Mouse (Mus musculus) kidney, embryonic 14.5 days (tissue): ENCODE data around the gene Sec13. TPM values are rescaled to one million over a fixed set of nuclear protein-coding genes. Genes with fewer than 3 reads are reported as not detected.

Source experiments
- ATAC-seq: fragments of 200-750 bp; cut with Nextera tagmentation; 2 replicates; pipeline ENCODE4 v1.8.0; 2017; ENCODE audit warnings: moderate number of reproducible peaks, mild to moderate bottlenecking, moderate TSS enrichment, moderate library complexity; ENCODE audit not compliant: low FRiP score, low TSS enrichment
- H3K27ac ChIP-seq: fragments of 300-500 bp; sonication (generic); 2 replicates; pipeline ENCODE4 v1.5.1; 2014; ENCODE audit warnings: low read depth, mild to moderate bottlenecking, low read length, moderate library complexity, mixed read lengths
- H3K27me3 ChIP-seq: fragments of 300-500 bp; sonication (generic); 2 replicates; pipeline ENCODE4 v1.6.1; 2014; ENCODE audit warnings: mild to moderate bottlenecking, low read length; ENCODE audit not compliant: control insufficient read depth, insufficient read depth
- H3K36me3 ChIP-seq: fragments of 300-500 bp; sonication (generic); 2 replicates; pipeline ENCODE4 v1.6.1; 2014; ENCODE audit warnings: low read length, mixed read lengths; ENCODE audit not compliant: control insufficient read depth, insufficient read depth
- H3K4me1 ChIP-seq: fragments of 300-500 bp; sonication (generic); 2 replicates; pipeline ENCODE4 v1.6.1; 2014; ENCODE audit warnings: low read length, mixed read lengths; ENCODE audit not compliant: control insufficient read depth, insufficient read depth
- H3K4me2 ChIP-seq: fragments of 300-500 bp; sonication (generic); replicated peaks from 2 replicates; pipeline ENCODE4 v1.6.1; 2014; ENCODE audit warnings: low read depth, mild to moderate bottlenecking, low read length
- H3K4me3 ChIP-seq: fragments of 300-500 bp; sonication (generic); 2 replicates; pipeline ENCODE4 v1.5.1; 2014; ENCODE audit warnings: mild to moderate bottlenecking, low read length
- H3K9ac ChIP-seq: fragments of 300-500 bp; sonication (generic); 2 replicates; pipeline ENCODE4 v1.6.1; 2014; ENCODE audit warnings: low read depth, mild to moderate bottlenecking, low read length, moderate library complexity
- H3K9me3 ChIP-seq: fragments of 300-500 bp; sonication (generic); 2 replicates; pipeline ENCODE4 v1.6.1; 2016; ENCODE audit warnings: low read length; ENCODE audit not compliant: control insufficient read depth
- WGBS: fragments of 180-500 bp; shearing (Covaris S2); extraction: QIAGEN DNeasy Blood & Tissue Kit; methylation state at CpG from one replicate; pipeline ENCODE4 v1.1.7; 2014; 5-methylcytosine and 5-hydroxymethylcytosine counted together
- polyA plus RNA-seq: library from polyadenylated mRNA; unstranded; fragments of >200 nt; fragmentation: Nextera tagmentation; extraction: Ambion mirVana; gene quantifications from 2 replicates; pipeline ENCODE4 v1.2.1, GENCODE M21; 2014

The Sec13 gene
- polyA plus RNA-seq, result 286 and 297 TPM in 2 replicates

DNA sequence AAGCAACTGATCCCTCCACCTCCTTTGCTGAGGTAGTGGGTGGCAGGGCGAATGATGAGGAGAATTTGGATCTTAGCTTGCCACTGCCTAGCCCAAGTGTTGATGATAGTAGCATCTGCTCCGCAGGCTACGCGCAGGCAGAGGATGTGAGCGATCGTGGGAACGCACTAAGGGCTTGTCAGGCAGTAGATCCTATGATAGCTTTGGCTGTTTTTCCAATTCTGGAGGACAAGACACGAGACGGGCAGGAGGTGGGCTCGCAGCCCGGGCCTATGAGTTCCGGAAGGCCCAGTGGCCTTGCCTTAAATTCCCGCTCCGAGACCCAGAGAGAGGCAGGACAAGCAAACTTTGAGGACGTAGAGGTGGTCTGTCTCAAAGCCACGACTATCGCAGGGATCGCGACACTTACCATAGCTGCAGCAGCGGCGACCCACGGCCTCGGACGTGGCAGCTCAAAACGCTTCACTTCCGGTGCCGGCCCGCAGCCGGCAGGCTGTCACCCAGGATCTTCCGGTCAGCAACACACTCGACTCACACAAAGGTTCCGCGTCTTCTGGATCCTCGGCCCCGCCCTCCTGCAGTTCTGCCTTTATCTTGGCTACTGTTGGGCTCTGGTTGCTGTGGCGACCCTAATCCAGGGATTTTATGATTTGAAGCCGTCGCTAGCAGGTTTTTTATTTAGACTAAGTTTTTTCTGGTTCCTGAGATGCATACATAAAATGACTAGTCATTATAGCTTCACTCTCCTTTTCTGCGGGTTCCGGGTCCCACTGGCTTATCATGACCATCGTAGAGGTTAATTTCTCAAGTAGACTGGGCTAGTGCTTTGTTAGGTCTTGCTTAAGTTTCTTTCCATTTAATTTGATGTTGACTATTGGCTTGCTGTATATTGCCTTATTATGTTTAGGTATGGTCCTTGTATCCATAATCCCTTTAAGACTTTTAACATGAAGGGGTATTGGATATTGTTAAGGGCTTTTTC is at the start of gene Sec13:
Gene Sec13, minus strand, starts transcription at position 508 of the 982 bp plus-strand sequence.
- no peaks in the 10 kb centered on the region for H3K9me3 ChIP-seq
- H3K27ac ChIP-seq, result no peak within 1 kb of the TSS
- WGBS, result 7% methylated on average over 41 of the region's 41 CpGs

DNA sequence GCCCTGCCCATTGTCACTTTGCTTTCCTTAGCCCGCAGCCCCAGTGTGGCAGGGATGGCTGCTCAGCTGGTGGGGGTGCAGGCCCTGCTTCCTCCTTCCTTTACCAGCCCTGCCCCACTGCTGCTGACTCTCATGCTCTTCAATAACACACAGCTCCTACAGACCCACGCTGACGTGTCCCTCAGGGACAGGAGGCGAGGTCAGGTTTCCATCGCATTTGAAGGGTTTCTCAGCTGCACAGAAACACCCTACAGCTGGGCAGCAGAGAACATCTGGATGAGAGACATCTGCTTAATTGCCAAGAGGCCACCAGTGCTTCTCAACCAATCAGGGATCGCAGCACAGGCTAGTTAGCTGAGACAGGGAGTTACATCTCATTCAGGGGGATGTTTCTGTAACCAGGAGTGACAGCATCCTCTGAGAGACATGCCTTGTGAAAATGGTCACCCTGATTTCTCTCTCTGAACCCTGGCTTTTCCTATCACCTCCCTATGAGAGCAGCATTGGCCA is 47.0 kb upstream of the Sec13 start:
- Histone ChIP-seq H3K36me3 (no peaks in the 10 kb centered on the region), H3K9ac (no peak overlapping the region), H3K27me3 (0 out of 2 replicates have a peak, but pooled peaks cover 2% of the 10 kb centered on the region), H3K4me2 (no peak overlapping the region), H3K9me3 (no peaks in the 10 kb centered on the region), H3K27ac (no peak overlapping the region), H3K4me3 (no peak overlapping the region), H3K4me1 (no peaks in the 10 kb centered on the region)
- peak; percentile 68; the same call in 1 of the 2 replicates for ATAC-seq
- WGBS, result 17% methylated on average over 6 of the region's 6 CpGs

More for the DNA sequence above, at the start of gene Sec13:
- Histone ChIP-seq H3K4me1 (peaks cover 10% of the 10 kb centered on the region), H3K4me2 (peak within 1 kb of the TSS; percentile 85), H3K27me3 (no peaks in the 10 kb centered on the region), H3K9ac (peak within 1 kb of the TSS; percentile 86), H3K4me3 (peak within 1 kb of the TSS; percentile 95), H3K36me3 (peaks cover 24% of the 10 kb centered on the region)
- peak; percentile 80 for ATAC-seq

DNA sequence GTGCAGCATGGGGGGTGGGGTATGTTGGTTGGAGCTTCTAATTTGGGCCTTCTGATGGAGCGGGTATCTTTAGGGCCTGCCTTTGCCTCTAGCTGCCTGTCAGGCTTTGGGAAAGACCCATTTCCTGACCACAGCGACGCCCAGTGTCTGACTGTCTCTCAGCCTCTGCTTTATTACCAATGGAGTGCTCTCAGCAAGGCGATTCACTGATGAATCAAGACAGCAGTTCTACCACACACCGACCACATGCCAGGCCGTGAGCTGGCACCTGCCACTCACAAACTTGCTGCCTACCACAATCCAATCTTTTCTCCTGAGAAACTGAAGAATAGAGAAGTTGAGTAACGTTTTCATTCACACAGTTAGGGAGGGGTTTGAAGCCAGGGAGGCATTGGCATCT is 45.1 kb upstream of the Sec13 start:
- Histone ChIP-seq H3K36me3 (no peaks in the 10 kb centered on the region), H3K4me1 (no peaks in the 10 kb centered on the region), H3K27ac (no peak overlapping the region), H3K4me2 (no peak overlapping the region), H3K4me3 (no peak overlapping the region), H3K9me3 (no peaks in the 10 kb centered on the region), H3K27me3 (no peaks in the 10 kb centered on the region), H3K9ac (no peak overlapping the region)
- WGBS, result 83% methylated on average over 7 of the region's 7 CpGs
- ATAC-seq, result no peak

DNA sequence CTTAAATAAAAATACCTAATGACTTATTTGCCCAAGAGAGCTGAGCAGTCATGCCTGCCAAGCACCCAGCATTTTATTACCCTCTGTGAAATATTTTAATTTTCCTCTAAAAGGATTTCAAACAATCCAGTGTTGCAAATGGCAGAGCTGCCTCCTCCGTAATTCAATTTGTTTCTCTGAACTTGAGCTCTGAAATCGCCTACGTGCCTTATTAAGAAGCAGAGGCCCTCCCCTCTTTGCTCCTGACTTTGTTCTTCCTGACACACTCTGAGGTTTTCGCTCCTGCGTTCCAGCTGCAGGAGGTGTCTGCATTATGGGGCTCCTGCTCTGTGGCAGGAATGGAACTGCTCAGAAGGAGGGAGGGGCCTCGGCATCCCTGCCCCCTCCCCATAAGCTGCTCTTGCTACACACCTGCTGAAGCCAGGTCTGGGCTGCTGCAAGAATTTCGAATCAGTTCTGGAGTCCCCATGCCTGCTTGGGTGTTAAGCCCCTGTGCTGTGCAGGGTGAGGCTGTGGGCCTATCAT is 37.7 kb upstream of the Sec13 start:
- Histone ChIP-seq H3K4me1 (no peaks in the 10 kb centered on the region), H3K36me3 (no peaks in the 10 kb centered on the region), H3K27ac (no peak overlapping the region), H3K4me3 (no peak overlapping the region), H3K4me2 (no peak overlapping the region), H3K9me3 (no peaks in the 10 kb centered on the region), H3K9ac (no peak overlapping the region), H3K27me3 (no peaks in the 10 kb centered on the region)
- no peak for ATAC-seq
- 58% methylated on average over 7 of the region's 7 CpGs for WGBS

DNA sequence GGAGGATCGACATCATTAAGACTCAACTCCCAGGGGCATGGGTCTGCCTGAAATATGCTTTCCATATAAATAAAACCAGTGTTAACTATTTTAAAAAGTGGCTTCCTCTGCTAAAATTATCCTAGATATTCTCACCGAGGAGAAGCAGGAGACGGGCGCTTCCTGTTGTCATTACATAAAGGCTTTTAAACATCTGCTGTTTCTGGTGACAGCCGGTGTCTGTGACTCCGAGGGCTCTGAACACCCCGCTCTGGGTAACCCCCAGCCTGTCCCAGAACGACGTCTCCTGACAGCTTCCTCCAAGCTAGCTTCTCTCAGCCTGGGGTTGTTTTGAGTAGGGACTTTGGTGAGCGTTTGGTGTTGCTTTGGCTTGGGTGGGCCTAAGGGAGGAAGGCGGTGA is 28.3 kb upstream of the Sec13 start:
- Histone ChIP-seq H3K27ac (no peak overlapping the region), H3K27me3 (no peaks in the 10 kb centered on the region), H3K36me3 (no peaks in the 10 kb centered on the region), H3K9ac (no peak overlapping the region), H3K9me3 (no peaks in the 10 kb centered on the region), H3K4me2 (no peak overlapping the region), H3K4me3 (no peak overlapping the region), H3K4me1 (no peaks in the 10 kb centered on the region)
- no peak for ATAC-seq
- WGBS, result 59% methylated on average over 11 of the region's 11 CpGs

DNA sequence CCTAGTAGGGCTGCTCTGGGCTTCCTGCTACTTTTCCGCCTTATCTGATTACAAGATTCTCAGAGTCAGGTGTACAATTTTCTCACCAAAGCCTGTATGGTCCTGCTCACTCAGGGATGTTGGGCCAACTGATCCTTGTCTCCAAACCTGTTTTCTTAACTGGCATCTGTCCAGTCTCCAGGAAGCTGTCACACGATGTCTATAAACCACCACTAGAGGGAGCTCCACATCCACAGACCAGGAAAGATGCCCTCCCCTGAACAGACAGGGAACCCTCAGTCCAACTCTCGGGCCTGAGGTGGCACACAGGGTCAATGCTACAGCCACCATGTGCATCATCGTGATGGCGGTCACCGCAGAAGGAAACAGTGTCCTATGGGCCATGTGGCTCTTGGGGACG is 21.1 kb upstream of the Sec13 start:
- H3K9ac ChIP-seq, result no peak overlapping the region
- WGBS, result 24% methylated on average over 7 of the region's 7 CpGs
- H3K9me3 ChIP-seq, result no peaks in the 10 kb centered on the region
- no peaks in the 10 kb centered on the region for H3K4me1 ChIP-seq
- no peaks in the 10 kb centered on the region for H3K27me3 ChIP-seq
- no peak overlapping the region for H3K4me3 ChIP-seq
- H3K27ac ChIP-seq, result no peak overlapping the region
- no peak overlapping the region for H3K4me2 ChIP-seq
- ATAC-seq, result peak; percentile 78
- no peaks in the 10 kb centered on the region for H3K36me3 ChIP-seq

DNA sequence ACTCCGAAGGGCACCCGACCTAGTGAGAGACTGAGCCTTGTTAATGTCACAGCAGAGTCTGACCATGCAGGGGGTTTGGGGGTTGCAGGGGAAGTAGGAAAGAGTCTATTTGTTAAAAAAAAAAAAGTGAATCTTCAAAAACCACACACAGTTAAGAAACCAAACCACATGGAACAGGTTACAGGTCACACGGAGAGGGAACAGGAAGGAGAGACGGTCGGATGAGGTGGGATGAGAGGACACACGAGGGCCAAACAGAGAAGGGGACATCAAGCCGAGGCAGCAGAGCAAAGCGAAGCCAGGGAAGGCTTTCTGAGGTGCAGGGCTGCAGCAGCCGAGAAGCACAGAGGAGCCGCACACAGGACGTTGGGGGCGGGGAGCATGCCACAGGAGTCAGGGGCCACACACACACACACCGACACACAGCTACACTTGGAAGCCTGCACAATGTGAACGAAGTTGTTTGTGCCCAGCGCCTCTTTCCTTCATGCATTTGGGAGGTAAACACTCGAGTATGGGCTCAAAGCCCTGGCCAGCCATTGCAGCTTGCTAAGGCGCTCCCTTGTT is 8.7 kb upstream of the Sec13 start:
- Histone ChIP-seq H3K4me2 (no peak overlapping the region), H3K9me3 (no peaks in the 10 kb centered on the region)
- no peak for ATAC-seq

DNA sequence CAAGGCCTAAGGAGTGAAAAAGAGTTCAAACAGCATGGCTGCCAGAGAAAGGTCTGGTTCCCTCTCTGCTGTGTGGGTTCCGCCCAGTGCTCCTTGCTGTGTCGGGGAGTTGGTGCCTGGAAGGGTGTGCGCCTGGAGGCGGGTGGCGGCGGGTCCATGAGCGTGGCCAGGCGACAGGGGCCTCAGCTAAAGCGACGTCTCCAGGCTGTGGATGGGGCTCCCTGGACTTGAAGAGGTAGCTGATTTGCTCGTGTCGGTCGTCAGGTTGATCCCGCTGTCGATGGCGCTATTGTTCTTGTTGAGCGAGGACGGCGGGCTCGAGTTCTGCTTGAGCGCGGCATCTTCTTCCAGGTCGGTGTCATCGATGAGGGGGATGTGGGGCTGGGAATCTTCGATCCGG is 7.8 kb upstream of the Sec13 start:
- Histone ChIP-seq H3K27ac (no peak overlapping the region), H3K9me3 (no peaks in the 10 kb centered on the region), H3K27me3 (no peaks in the 10 kb centered on the region), H3K4me3 (peak overlapping the region; percentile 8; the same call in 1 of the 2 replicates), H3K4me1 (no peaks in the 10 kb centered on the region), H3K4me2 (peak overlapping the region; percentile 19; the same call in 1 of the 2 replicates), H3K36me3 (no peaks in the 10 kb centered on the region), H3K9ac (no peak overlapping the region)
- WGBS, result 38% methylated on average over 26 of the region's 26 CpGs
- no peak for ATAC-seq

More for the DNA sequence above, 8.7 kb upstream of the Sec13 start:
- Histone ChIP-seq H3K36me3 (no peaks in the 10 kb centered on the region), H3K27ac (no peak overlapping the region), H3K4me1 (no peaks in the 10 kb centered on the region), H3K27me3 (no peaks in the 10 kb centered on the region), H3K4me3 (no peak overlapping the region), H3K9ac (no peak overlapping the region)
- WGBS, result 67% methylated on average over 17 of the region's 17 CpGs
